Mouse (Mus musculus) embryonic facial prominence, embryonic 14.5 days (tissue): ENCODE measurements at regions not wholly inside any gene's neighbourhood (a gene's known extent, or its start where the extent isn't known, plus 50 kb on each side); places are given as distances from the start of the nearest gene placed in this dataset.

Experiments
- ATAC-seq: fragments of 200-750 bp; cut with Nextera tagmentation; 2 replicates; pipeline ENCODE4 v1.8.0; 2017; ENCODE audit warnings: low read depth, moderate number of reproducible peaks, moderate TSS enrichment
- DNase-seq: peaks from one replicate; pipeline ENCODE4 v3.0.0-alpha.2; 2015; ENCODE audit warnings: low spot score
- H3K27ac ChIP-seq: fragments of 300-500 bp; sonication (generic); replicated peaks from 2 replicates; pipeline ENCODE4 v1.5.1; 2014; ENCODE audit warnings: low read depth, mild to moderate bottlenecking, low read length, moderate library complexity
- H3K27me3 ChIP-seq: fragments of 300-500 bp; sonication (generic); replicated peaks from 2 replicates; pipeline ENCODE4 v1.6.1; 2014; ENCODE audit warnings: low read length; ENCODE audit not compliant: control insufficient read depth, insufficient read depth
- H3K36me3 ChIP-seq: fragments of 300-500 bp; sonication (generic); 2 replicates; pipeline ENCODE4 v1.6.1; 2014; ENCODE audit warnings: low read length, mixed read lengths; ENCODE audit not compliant: control insufficient read depth, insufficient read depth
- H3K4me1 ChIP-seq: fragments of 300-500 bp; sonication (generic); 2 replicates; pipeline ENCODE4 v1.6.1; 2014; ENCODE audit warnings: antibody characterized with exemption, low read length; ENCODE audit not compliant: control insufficient read depth, insufficient read depth
- H3K4me2 ChIP-seq: fragments of 300-500 bp; sonication (generic); 2 replicates; pipeline ENCODE4 v1.6.1; 2014; ENCODE audit warnings: low read depth, mild to moderate bottlenecking, low read length, moderate library complexity, mixed read lengths
- H3K4me3 ChIP-seq: fragments of 300-500 bp; sonication (generic); 2 replicates; pipeline ENCODE4 v1.5.1; 2014; ENCODE audit warnings: low read depth, mild to moderate bottlenecking, low read length
- H3K9ac ChIP-seq: fragments of 300-500 bp; sonication (generic); 2 replicates; pipeline ENCODE4 v1.6.1; 2014; ENCODE audit warnings: low read depth, mild to moderate bottlenecking, low read length, moderate library complexity, mixed read lengths
- H3K9me3 ChIP-seq: fragments of 300-500 bp; sonication (generic); 2 replicates; pipeline ENCODE4 v1.6.1; 2016; ENCODE audit warnings: low read length; ENCODE audit not compliant: control insufficient read depth
- WGBS: fragments of 180-500 bp; shearing (Covaris S2); extraction: QIAGEN DNeasy Blood & Tissue Kit; methylation state at CpG from one replicate; pipeline ENCODE4 v1.1.7; 2014; 5-methylcytosine and 5-hydroxymethylcytosine counted together

GRCm38 (mm10) chr3:140840197-140840596 lies 372.0 kb downstream of the Pdha2 start:
- H3K9ac ChIP-seq = no peak overlapping the region
- DNase-seq (no peak), ATAC-seq (no peak)
- no peak overlapping the region for H3K4me3 ChIP-seq
- H3K27ac ChIP-seq = no peak overlapping the region
- no peaks in the 10 kb centered on the region for H3K27me3 ChIP-seq
- H3K4me2 ChIP-seq = no peak overlapping the region
- H3K9me3 ChIP-seq = no peaks in the 10 kb centered on the region
- no peaks in the 10 kb centered on the region for H3K4me1 ChIP-seq
- 76% methylated on average over 2 of the region's 2 CpGs for whole genome bisulfite sequencing
- H3K36me3 ChIP-seq = no peaks in the 10 kb centered on the region

- ATAC-seq (no peak), DNase-seq (no peak)
- Histone ChIP-seq H3K9ac (no peak overlapping the region), H3K36me3 (no peaks in the 10 kb centered on the region), H3K4me1 (no peaks in the 10 kb centered on the region), H3K9me3 (no peaks in the 10 kb centered on the region), H3K4me2 (no peak overlapping the region), H3K27me3 (no peaks in the 10 kb centered on the region), H3K4me3 (no peak overlapping the region), H3K27ac (no peak overlapping the region)
- WGBS = 55% methylated on average over 2 of the region's 2 CpGs
These were observed 374.1 kb downstream of the Pdha2 start for GRCm38 (mm10) chr3:140837976-140838581.

- no peak overlapping the region for H3K4me2 ChIP-seq
- no peaks in the 10 kb centered on the region for H3K36me3 ChIP-seq
- ATAC-seq (no peak), DNase-seq (no peak)
- no peaks in the 10 kb centered on the region for H3K27me3 ChIP-seq
- no peaks in the 10 kb centered on the region for H3K9me3 ChIP-seq
- no peak overlapping the region for H3K4me3 ChIP-seq
- no peaks in the 10 kb centered on the region for H3K4me1 ChIP-seq
- no peak overlapping the region for H3K9ac ChIP-seq
- H3K27ac ChIP-seq = no peak overlapping the region
These were observed 390.9 kb downstream of the Pdha2 start for GRCm38 (mm10) chr3:140821266-140821665.

- H3K4me1 ChIP-seq = no peaks in the 10 kb centered on the region
- peaks cover 4% of the 10 kb centered on the region; the same call in 1 of the 2 replicates for H3K9me3 ChIP-seq
- no peaks in the 10 kb centered on the region for H3K27me3 ChIP-seq
- no peak for ATAC-seq
- H3K27ac ChIP-seq = no peak overlapping the region
- H3K36me3 ChIP-seq = no peaks in the 10 kb centered on the region
- H3K9ac ChIP-seq = no peak overlapping the region
- DNase-seq = no peak
- 97% methylated on average over 2 of the region's 2 CpGs for WGBS
- H3K4me2 ChIP-seq = no peak overlapping the region
- H3K4me3 ChIP-seq = no peak overlapping the region
These were observed 406.6 kb downstream of the Pdha2 start for GRCm38 (mm10) chr3:140805586-140805985.

GRCm38 (mm10) chr3:140792943-140793342 lies 419.2 kb downstream of the Pdha2 start:
- 88% methylated on average over 2 of the region's 2 CpGs for WGBS
- Histone ChIP-seq H3K27ac (no peak overlapping the region), H3K36me3 (no peaks in the 10 kb centered on the region), H3K4me1 (no peaks in the 10 kb centered on the region), H3K4me3 (no peak overlapping the region), H3K4me2 (no peak overlapping the region), H3K9me3 (0 out of 2 replicates have a peak, but pooled peaks cover 3% of the 10 kb centered on the region), H3K27me3 (no peaks in the 10 kb centered on the region), H3K9ac (no peak overlapping the region)
- ATAC-seq = no peak
- DNase-seq = no peak

- 71% methylated on average over 3 of the region's 3 CpGs for WGBS
- Histone ChIP-seq H3K27me3 (no peaks in the 10 kb centered on the region), H3K27ac (no peak overlapping the region), H3K36me3 (no peaks in the 10 kb centered on the region), H3K4me3 (no peak overlapping the region), H3K4me1 (no peaks in the 10 kb centered on the region), H3K9ac (no peak overlapping the region), H3K9me3 (no peaks in the 10 kb centered on the region), H3K4me2 (no peak overlapping the region)
- ATAC-seq (no peak), DNase-seq (no peak)
These were observed 426.5 kb downstream of the Pdha2 start for GRCm38 (mm10) chr3:140785700-140786099.

GRCm38 (mm10) chr3:140760051-140760450 lies 452.1 kb downstream of the Pdha2 start:
- Histone ChIP-seq H3K4me1 (no peaks in the 10 kb centered on the region), H3K27ac (no peak overlapping the region), H3K27me3 (no peaks in the 10 kb centered on the region), H3K9me3 (no peaks in the 10 kb centered on the region), H3K36me3 (no peaks in the 10 kb centered on the region), H3K4me3 (no peak overlapping the region), H3K4me2 (no peak overlapping the region), H3K9ac (no peak overlapping the region)
- ATAC-seq (no peak), DNase-seq (no peak)
- 76% methylated on average over 4 of the region's 4 CpGs for WGBS

- no peaks in the 10 kb centered on the region for H3K9me3 ChIP-seq
- H3K27ac ChIP-seq = no peak overlapping the region
- H3K4me1 ChIP-seq = no peaks in the 10 kb centered on the region
- no peak overlapping the region for H3K4me2 ChIP-seq
- ATAC-seq = no peak
- H3K36me3 ChIP-seq = no peaks in the 10 kb centered on the region
- H3K4me3 ChIP-seq = no peak overlapping the region
- 50% methylated on average over 2 of the region's 2 CpGs for WGBS
- no peaks in the 10 kb centered on the region for H3K27me3 ChIP-seq
- no peak overlapping the region for H3K9ac ChIP-seq
- DNase-seq = no peak
These were observed 467.7 kb downstream of the Pdha2 start for GRCm38 (mm10) chr3:140744501-140744900.

GRCm38 (mm10) chr3:140740430-140740829 lies 471.7 kb downstream of the Pdha2 start:
- Histone ChIP-seq H3K4me2 (no peak overlapping the region), H3K9me3 (no peaks in the 10 kb centered on the region), H3K9ac (no peak overlapping the region), H3K36me3 (no peaks in the 10 kb centered on the region), H3K27me3 (no peaks in the 10 kb centered on the region), H3K4me1 (no peaks in the 10 kb centered on the region), H3K4me3 (no peak overlapping the region), H3K27ac (no peak overlapping the region)
- no peak for DNase-seq
- 80% methylated on average over 1 of the region's 1 CpGs for WGBS
- no peak for ATAC-seq
